Mouse (Mus musculus) brain, adult 2 months (tissue): ENCODE results near the gene Dlgap4.

Source experiments
- DNase-seq: peaks from one replicate; pipeline ENCODE4 v3.0.0; 2011; ENCODE audit warnings: low read depth, low spot score

Dlgap4 gene

GRCm38 (mm10) chr2:156698168-156698567 lies 84.7 kb downstream of the Dlgap4 start:
- DNase-seq = no peak

GRCm38 (mm10) chr2:156705473-156705872 lies 92.0 kb downstream of the Dlgap4 start:
- DNase-seq = peak; percentile 90

GRCm38 (mm10) chr2:156716683-156717082 lies 103.2 kb downstream of the Dlgap4 start:
- DNase-seq = no peak

- DNase-seq = peak; percentile 95
Measured at GRCm38 (mm10) chr2:156717320-156718281, 104.1 kb downstream of the Dlgap4 start.

DNA sequence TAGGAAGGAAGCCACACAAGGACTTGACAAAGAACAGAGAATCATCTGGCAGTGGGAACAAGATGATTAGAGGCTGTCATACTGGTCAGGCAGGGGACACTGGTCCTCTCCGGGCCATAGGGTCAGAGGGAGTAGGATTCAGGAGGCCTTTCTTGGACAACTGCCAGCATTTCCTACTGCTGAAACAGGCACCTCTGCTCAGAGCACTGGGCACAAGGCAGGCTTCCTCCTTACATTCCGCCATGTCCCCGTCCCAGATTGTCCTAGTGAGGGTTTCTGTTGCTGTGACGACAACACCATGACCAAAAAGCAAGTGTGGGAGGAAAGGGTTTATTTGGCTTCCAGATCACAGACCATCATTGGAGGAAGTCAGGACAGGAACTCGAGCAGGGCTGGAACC lies 105.3 kb downstream of the Dlgap4 start:
- DNase-seq = no peak

GRCm38 (mm10) chr2:156719549-156720312 lies 106.2 kb downstream of the Dlgap4 start:
- no peak for DNase-seq

- peak; percentile 49 for DNase-seq
Measured at GRCm38 (mm10) chr2:156720313-156720674, 106.8 kb downstream of the Dlgap4 start.

GRCm38 (mm10) chr2:156720675-156721553 lies 107.4 kb downstream of the Dlgap4 start:
- DNase-seq = peak; percentile 98

GRCm38 (mm10) chr2:156721554-156722070 lies 108.1 kb downstream of the Dlgap4 start:
- no peak for DNase-seq

DNA sequence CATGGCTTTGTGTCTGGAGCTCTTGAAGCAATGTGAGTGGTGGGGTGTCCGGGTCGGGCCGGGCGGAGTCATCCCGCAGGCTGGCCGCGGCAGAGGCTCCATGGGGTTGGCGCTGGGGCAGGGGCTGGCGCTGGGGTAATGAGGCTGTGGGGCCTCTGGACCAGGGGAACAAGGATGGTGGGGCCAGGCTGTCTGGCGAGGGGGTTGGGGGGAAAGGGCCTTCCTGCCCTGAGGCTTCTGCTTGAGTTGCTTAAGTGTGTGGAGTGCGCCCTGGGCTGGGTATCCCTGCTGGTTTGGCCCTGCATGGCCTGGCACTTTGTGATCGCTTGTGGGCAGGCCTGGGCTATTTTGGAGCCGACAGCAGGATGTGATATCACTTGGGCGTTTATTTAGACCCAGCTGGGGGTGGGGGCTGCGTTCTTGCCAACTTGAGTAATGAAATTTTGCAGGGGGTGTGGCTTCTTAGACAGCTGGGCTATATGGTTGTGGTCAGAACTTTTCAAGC lies 108.6 kb downstream of the Dlgap4 start:
- peak; percentile 85 for DNase-seq

DNA sequence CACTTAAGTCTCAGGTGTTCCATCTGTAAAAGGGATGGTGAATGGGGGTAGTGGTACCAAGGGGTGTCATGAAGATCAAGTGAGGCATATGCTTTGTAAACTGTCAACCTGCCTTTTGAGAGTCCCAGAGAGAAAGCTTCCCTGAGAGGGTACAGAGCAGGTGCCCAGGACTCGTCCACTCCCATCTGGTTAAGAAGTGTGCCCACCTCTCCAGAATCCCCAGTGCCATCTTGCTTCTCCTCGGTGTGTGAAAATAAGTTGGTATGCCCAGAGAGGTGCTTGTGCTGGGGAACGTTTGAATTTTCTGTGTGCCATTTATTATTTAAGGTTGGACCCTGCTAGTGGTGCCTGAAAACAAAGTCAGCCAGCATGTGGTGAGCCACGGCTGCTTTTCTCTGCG lies 109.2 kb downstream of the Dlgap4 start:
- no peak for DNase-seq

GRCm38 (mm10) chr2:156723899-156724523 lies 110.5 kb downstream of the Dlgap4 start:
- DNase-seq = peak; percentile 54

- DNase-seq = peak; percentile 81
Measured at GRCm38 (mm10) chr2:156724871-156725270, 111.4 kb downstream of the Dlgap4 start.

DNA sequence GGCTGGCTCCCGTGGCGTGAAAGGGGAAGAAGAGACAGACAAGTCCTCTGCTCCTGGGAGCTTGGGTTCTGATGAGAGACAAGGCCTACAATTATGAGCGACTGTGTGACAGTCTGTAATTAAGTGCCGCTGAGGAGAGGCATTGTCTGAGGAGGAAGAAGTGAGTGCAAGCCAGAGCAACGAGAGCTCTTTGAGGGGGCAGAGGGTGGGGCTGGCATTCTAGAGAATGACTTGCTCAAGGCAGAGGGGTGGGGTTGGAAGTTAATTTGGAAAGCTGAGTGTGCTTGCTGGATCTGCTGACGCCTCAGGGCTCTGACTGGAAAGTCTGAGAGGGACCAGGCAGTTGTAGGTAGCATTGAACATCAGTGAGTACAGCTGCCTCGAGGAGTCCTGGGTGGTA lies 112.8 kb downstream of the Dlgap4 start:
- peak; percentile 92 for DNase-seq

- DNase-seq = peak; percentile 90
Measured at GRCm38 (mm10) chr2:156726878-156727277, 113.4 kb downstream of the Dlgap4 start.

GRCm38 (mm10) chr2:156729537-156730469 lies 116.3 kb downstream of the Dlgap4 start:
- DNase-seq = no peak

DNA sequence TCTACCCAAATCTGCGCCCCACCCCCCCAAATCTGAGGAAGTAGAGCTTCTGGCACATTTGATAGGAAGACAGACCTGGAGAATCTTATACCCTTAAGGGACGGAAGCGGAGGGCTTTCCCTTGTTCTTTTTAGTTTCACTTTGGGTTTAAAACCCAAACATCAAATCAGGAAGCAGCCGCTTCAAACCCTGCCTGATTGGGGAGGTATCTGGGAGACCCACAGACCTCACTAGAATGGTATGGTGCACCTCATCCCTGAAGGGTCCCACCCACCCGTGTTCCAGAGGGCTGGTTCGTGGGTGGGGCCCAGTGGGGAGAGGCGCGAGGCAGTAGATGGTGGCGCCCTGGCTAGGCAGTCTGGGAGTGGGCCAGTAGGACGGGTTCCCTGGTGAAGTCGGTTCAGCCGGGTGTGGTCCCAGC lies 117.0 kb downstream of the Dlgap4 start:
- DNase-seq = no peak

DNA sequence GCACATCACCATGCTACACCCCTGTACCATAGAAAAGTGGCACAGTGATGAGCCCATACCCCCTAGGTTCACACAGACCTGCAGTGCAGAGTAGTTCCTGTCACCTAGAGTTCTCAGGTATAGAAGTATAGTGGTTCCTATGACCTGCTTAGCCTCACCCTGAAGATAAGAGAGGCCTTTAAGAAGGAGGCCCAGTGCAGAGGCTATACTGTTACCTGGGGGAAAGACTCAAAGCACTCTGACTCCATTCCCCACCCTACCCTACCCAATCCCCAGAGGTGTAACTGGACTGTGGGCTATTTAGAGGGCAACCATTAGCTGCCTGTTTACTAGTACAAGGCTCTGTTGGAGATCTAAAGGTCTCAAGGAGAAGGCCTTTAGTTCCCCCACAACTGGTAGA lies 118.1 kb downstream of the Dlgap4 start:
- no peak for DNase-seq

DNA sequence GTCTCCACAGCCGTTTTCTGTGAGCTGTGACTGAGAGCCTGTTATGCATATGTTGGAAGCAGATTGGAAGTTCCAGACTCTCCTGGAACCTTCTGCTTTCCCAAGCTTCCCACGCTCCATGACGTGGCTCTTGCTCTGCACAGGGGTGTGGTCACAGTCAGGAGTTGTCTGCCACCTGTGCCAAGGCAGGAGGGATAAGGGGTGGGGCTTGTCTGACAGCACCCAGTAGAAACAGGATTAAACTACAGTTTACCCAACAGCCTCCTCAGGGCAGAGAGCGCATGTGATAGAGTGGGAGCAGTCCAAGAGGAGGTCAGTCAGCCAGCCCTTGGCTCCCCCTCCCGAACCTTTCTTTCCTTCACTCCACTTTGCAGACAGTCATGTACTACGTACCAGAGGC lies 118.6 kb downstream of the Dlgap4 start:
- peak; percentile 94 for DNase-seq
